In the genomic region with DNA sequence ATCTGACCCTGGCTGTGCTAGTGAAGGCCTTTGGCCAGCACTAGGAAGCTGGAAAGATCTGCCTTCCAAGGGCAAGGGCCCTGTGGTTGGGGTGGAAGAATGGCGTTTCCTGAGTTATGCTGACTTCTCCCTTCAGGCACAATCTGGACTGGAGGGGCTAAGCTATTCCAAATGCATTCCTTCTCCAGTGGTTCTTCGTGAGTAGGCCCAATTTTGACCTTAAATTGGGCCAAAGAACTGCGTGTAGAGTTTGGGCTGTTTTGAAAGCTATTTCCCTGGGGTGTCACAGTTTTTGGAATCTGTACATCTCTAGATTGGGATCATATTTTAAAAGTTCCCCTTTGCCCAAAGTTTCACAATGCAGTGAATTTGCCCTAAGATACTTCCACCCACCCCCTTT, we compare ENCODE assay signal across 13 mouse cellular contexts. TPM values are rescaled to one million over a fixed set of nuclear protein-coding genes. Genes with fewer than 3 reads are reported as not detected.
DNase-seq lines count a peak whose midpoint lies in the region; ATAC-seq and TF ChIP-seq lines count a peak whose summit lies in the region.
"Had no signal": no experiment of that assay in that cellular context is flagged by ENCODE, and none has a peak within 500 bp of the region (broad histone marks: within the 10 kb centered on the region; RNA-seq: fewer than 3 reads in every experiment).

No protein-coding gene starts in this region.

- TF ChIP-seq CTCF in layer of hippocampus, adult 2 months (conservative IDR thresholded peaks at IDR 0.05): no peak

- WGBS in heart, embryonic 11.5 days (ENCODE audit: insufficient replicate concordance): 82% methylated on average over 3 of the region's 3 CpGs
- WGBS in hindbrain, embryonic 16.5 days: 80% methylated on average over 3 of the region's 3 CpGs

- no peak for DNase-seq in heart, adult 18-20 months
- DNase-seq in layer of hippocampus, adult 2 months (ENCODE audit: low spot score in 2 of 2): no peak
- DNase-seq in layer of hippocampus, adult 8-10 months (ENCODE audit: low spot score in 2 of 2): no peak
- DNase-seq in skeletal muscle tissue, adult 2 months (ENCODE audit: low read depth, low spot score): peak; percentile 22
- DNase-seq in urinary bladder, postnatal 25 days (ENCODE audit: low spot score): no peak
- DNase-seq: cerebellum, adult 11 months; heart, postnatal 14 days; liver, embryonic 13.5 days; thymus, postnatal 25 days had no signal

- ATAC-seq in heart, embryonic 11.5 days (replicated peaks; ENCODE audit: insufficient number of reproducible peaks, low FRiP score, low TSS enrichment): no peak
- ATAC-seq in hindbrain, embryonic 16.5 days: no peak
- no peak for ATAC-seq in megakaryocyte progenitor cell, adult 5-6 weeks (replicated peaks; ENCODE audit: poor library complexity)
- ATAC-seq: midbrain, embryonic 15.5 days had no signal

- H3K36me3 ChIP-seq in heart, embryonic 11.5 days (ENCODE audit: control insufficient read depth, insufficient read depth, low read length): peaks cover 5% of the 10 kb centered on the region; the same call in 1 of the 2 replicates
- H3K36me3 ChIP-seq in hindbrain, embryonic 16.5 days (ENCODE audit: control insufficient read depth, insufficient read depth, low read length): no peaks in the 10 kb centered on the region
- H3K36me3 ChIP-seq: liver, embryonic 13.5 days; midbrain, embryonic 15.5 days had no signal

- 0 out of 2 replicates have a peak, but pooled peaks cover 3% of the 10 kb centered on the region for H3K27me3 ChIP-seq in heart, embryonic 11.5 days (ENCODE audit: control insufficient read depth, insufficient read depth, low read length)
- peaks cover 23% of the 10 kb centered on the region for H3K27me3 ChIP-seq in hindbrain, embryonic 16.5 days (replicated peaks; ENCODE audit: control insufficient read depth, insufficient read depth, low read length)

- H3K9ac ChIP-seq in heart, embryonic 11.5 days (ENCODE audit: low read depth, low read length): 0 out of 2 replicates have a peak overlapping the region, but pooled peaks have one; percentile 10
- H3K9ac ChIP-seq in hindbrain, embryonic 16.5 days (ENCODE audit: low read depth, low read length): no peak overlapping the region
- H3K9ac ChIP-seq: liver, embryonic 13.5 days; midbrain, embryonic 15.5 days had no signal

- H3K27ac ChIP-seq in heart, embryonic 11.5 days (ENCODE audit: low read depth, low read length): no peak overlapping the region
- peak overlapping the region; percentile 82 for H3K27ac ChIP-seq in layer of hippocampus, adult 2 months
- H3K27ac ChIP-seq in hindbrain, embryonic 16.5 days (ENCODE audit: low read depth, low read length): 0 out of 2 replicates have a peak overlapping the region, but pooled peaks have one; percentile 32

- H3K4me3 ChIP-seq in heart, embryonic 11.5 days (ENCODE audit: low read depth, low read length): no peak overlapping the region
- no peak overlapping the region for H3K4me3 ChIP-seq in layer of hippocampus, adult 2 months
- H3K4me3 ChIP-seq in hindbrain, embryonic 16.5 days (ENCODE audit: low read length): no peak overlapping the region
- H3K4me3 ChIP-seq: liver, embryonic 13.5 days; midbrain, embryonic 15.5 days had no signal

- H3K4me2 ChIP-seq in heart, embryonic 11.5 days: peak overlapping the region; percentile 29; the same call in 1 of the 2 replicates
- no peak overlapping the region for H3K4me2 ChIP-seq in hindbrain, embryonic 16.5 days (ENCODE audit: low read length)
- H3K4me2 ChIP-seq: midbrain, embryonic 15.5 days had no signal

- H3K4me1 ChIP-seq in heart, embryonic 11.5 days (ENCODE audit: control insufficient read depth, insufficient read depth, low read length): peaks cover 46% of the 10 kb centered on the region
- H3K4me1 ChIP-seq in hindbrain, embryonic 16.5 days (ENCODE audit: control insufficient read depth, insufficient read depth, low read depth, low read length): peaks cover 20% of the 10 kb centered on the region

- H3K9me3 ChIP-seq in heart, embryonic 11.5 days (replicated peaks; ENCODE audit: control insufficient read depth, low read length): no peaks in the 10 kb centered on the region
- no peaks in the 10 kb centered on the region for H3K9me3 ChIP-seq in hindbrain, embryonic 16.5 days (ENCODE audit: control insufficient read depth, low read length)
- H3K9me3 ChIP-seq: liver, embryonic 13.5 days; midbrain, embryonic 15.5 days had no signal

RNA-seq across cellular contexts. Expression of a gene that starts 4.4 kb away (rescaled TPM):
- 28.0 and 31.7 TPM in 2 replicates for polyA plus RNA-seq in heart, embryonic 11.5 days (2014; fragmentation: Nextera tagmentation; extraction: Ambion mirVana)
- total RNA-seq in heart, adult 18-20 months (2021): 10 to 100 TPM; 23.7 to 26.1 TPM
- 10 to 100 TPM; 21.3 to 22.4 TPM for total RNA-seq in layer of hippocampus, adult 2 months (2021)
- total RNA-seq in layer of hippocampus, adult 8-10 months (2022): 10 to 100 TPM; 21.5 to 37.6 (median 27.6) TPM
- 4.7 and 4.8 TPM in 2 replicates for polyA plus RNA-seq in hindbrain, embryonic 16.5 days (2015; fragmentation: Nextera tagmentation; extraction: Ambion mirVana)
- total RNA-seq in megakaryocyte progenitor cell, adult 5-6 weeks (2015): 1.7 TPM in 2 replicates
- total RNA-seq in megakaryocyte progenitor cell, adult 5-6 weeks (2017): 2.3 and 2.7 TPM in 2 replicates

RNA-seq across cellular contexts. Expression of a gene that starts 21.2 kb away (rescaled TPM):
- 0.70 and 1.2 TPM in 2 replicates for polyA plus RNA-seq in heart, embryonic 11.5 days (2014; fragmentation: Nextera tagmentation; extraction: Ambion mirVana)
- total RNA-seq in heart, adult 18-20 months (2021): not detected
- total RNA-seq in layer of hippocampus, adult 2 months (2021): 1 to 10 TPM; 1.2 TPM
- total RNA-seq in layer of hippocampus, adult 8-10 months (2022): 1 to 10 TPM; 1.0 to 1.8 (median 1.5) TPM
- polyA plus RNA-seq in hindbrain, embryonic 16.5 days (2015; fragmentation: Nextera tagmentation; extraction: Ambion mirVana): 3.6 and 3.9 TPM in 2 replicates
- total RNA-seq in megakaryocyte progenitor cell, adult 5-6 weeks (2015): 2.0 and 2.1 TPM in 2 replicates
- total RNA-seq in megakaryocyte progenitor cell, adult 5-6 weeks (2017): 0.75 and 1.5 TPM in 2 replicates
- total RNA-seq: heart, postnatal 14 days had no signal

RNA-seq across cellular contexts. Expression of a gene that starts 27.1 kb away (rescaled TPM):
- polyA plus RNA-seq in heart, embryonic 11.5 days (2014; fragmentation: Nextera tagmentation; extraction: Ambion mirVana): 5.6 and 6.3 TPM in 2 replicates
- total RNA-seq in heart, adult 18-20 months (2021): 1 to 10 TPM; 4.8 to 6.6 TPM
- total RNA-seq in layer of hippocampus, adult 2 months (2021): 10 to 100 TPM; 50.2 to 51.5 TPM
- 10 to 100 TPM; 52.6 to 61.4 (median 58.7) TPM for total RNA-seq in layer of hippocampus, adult 8-10 months (2022)
- polyA plus RNA-seq in hindbrain, embryonic 16.5 days (2015; fragmentation: Nextera tagmentation; extraction: Ambion mirVana): 26.6 and 33.4 TPM in 2 replicates
- 4.2 and 4.8 TPM in 2 replicates for total RNA-seq in megakaryocyte progenitor cell, adult 5-6 weeks (2015)
- total RNA-seq in megakaryocyte progenitor cell, adult 5-6 weeks (2017): 4.2 and 8.2 TPM in 2 replicates

RNA-seq across cellular contexts. Expression of a gene that starts 36.4 kb away (rescaled TPM):
- 14.4 and 15.2 TPM in 2 replicates for polyA plus RNA-seq in heart, embryonic 11.5 days (2014; fragmentation: Nextera tagmentation; extraction: Ambion mirVana)
- 10 to 100 TPM; 18.1 to 21.4 TPM for total RNA-seq in heart, adult 18-20 months (2021)
- 10 to 100 TPM; 16.8 to 17.1 TPM for total RNA-seq in layer of hippocampus, adult 2 months (2021)
- total RNA-seq in layer of hippocampus, adult 8-10 months (2022): 10 to 100 TPM; 17.4 to 27.3 (median 22.4) TPM
- 13.3 and 13.7 TPM in 2 replicates for polyA plus RNA-seq in hindbrain, embryonic 16.5 days (2015; fragmentation: Nextera tagmentation; extraction: Ambion mirVana)
- total RNA-seq in megakaryocyte progenitor cell, adult 5-6 weeks (2015): 15.6 and 18.5 TPM in 2 replicates
- total RNA-seq in megakaryocyte progenitor cell, adult 5-6 weeks (2017): 3.1 and 7.3 TPM in 2 replicates

Comparison
In these comparisons a context has a peak if more than half of its experiments do, and no peak if none do; other contexts are left out.
1. RNA of a gene that starts 4.4 kb away (total RNA-seq): 21.5 to 37.6 TPM in layer of hippocampus, adult 8-10 months, 23.7 to 26.1 TPM in heart, adult 18-20 months and 21.3 to 22.4 TPM in layer of hippocampus, adult 2 months; 1.7 to 2.7 TPM in megakaryocyte progenitor cell, adult 5-6 weeks; every median in the first group is over 4 times any median in the second.
2. RNA of a gene that starts 27.1 kb away (total RNA-seq): 52.6 to 61.4 TPM in layer of hippocampus, adult 8-10 months and 50.2 to 51.5 TPM in layer of hippocampus, adult 2 months; 4.8 to 6.6 TPM in heart, adult 18-20 months and 4.2 to 8.2 TPM in megakaryocyte progenitor cell, adult 5-6 weeks; every median in the first group is over 4 times any median in the second.